Mouse (Mus musculus): ENCODE results near the gene Slc25a3.

DNA sequence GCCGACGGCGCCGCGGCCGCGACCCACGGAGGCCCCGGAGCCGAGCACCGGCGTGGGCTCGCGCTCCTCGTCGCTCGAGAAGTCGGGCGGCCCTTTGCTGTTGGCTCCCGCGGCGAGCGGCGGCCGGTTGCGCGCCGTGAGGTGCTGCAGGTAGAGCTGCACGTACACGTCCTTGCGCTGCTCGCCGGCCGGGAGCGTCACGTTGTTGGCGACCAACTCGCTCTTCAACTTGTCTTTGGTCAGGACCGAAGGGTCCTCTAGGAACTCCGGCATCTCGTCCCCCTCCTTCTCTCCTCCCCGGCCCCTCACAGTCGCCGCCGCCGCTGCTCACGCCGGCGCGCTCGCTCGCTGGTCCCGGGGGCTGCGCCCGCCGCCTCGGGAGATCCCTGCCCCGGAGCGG is 47.2 kb upstream of the Slc25a3 start:
- TF ChIP-seq POLR2A (IDR thresholded peaks at IDR 0.05; ENCODE audit: low read depth, low read length) (no peak), CTCF (conservative IDR thresholded peaks at IDR 0.05; ENCODE audit: insufficient read depth, insufficient read length, low read depth, low read length) (no peak)
